Mouse (Mus musculus) effector memory CD4-positive, alpha-beta T cell, adult 5 months (primary cell): Measurements from ENCODE around the gene Vmn2r3. TPM values are rescaled to one million over a fixed set of nuclear protein-coding genes. Genes with fewer than 3 reads are reported as not detected.

Experiments used
- polyA plus RNA-seq: library from polyadenylated mRNA; unstranded; fragments of 100-300 nt; shearing (Covaris generic); gene quantifications from one replicate; pipeline ENCODE4 v1.2.1, GENCODE M21; 2017

The Vmn2r3 gene
- polyA plus RNA-seq = 0.05 TPM

DNA sequence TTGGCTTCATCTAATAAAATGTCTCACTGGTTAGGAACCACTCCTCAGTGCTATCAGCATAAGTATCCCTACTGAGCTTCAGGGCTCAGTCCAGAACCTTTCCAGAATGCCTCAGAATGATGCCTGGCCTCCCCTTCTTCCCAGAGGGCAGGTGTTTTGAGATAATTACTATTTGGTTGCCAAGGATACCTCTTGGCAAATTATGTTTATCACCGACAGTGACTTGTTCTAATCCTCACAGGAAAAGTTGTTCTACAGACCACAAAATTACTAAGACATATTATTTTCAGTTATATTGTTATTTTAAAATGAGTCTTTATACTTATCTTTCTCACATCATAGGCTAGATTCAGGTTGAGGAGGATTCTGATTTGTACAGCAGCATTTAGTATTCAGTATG, at the start of gene Vmn2r3:
Gene Vmn2r3, minus strand, starts transcription at position 101 of the 400 bp plus-strand sequence.

Other genes with a start within 250 kb of the Vmn2r3 start
- 0.06 TPM for gene Vmn2r1, start 208.2 kb downstream of the Vmn2r3 start, polyA plus RNA-seq
- gene Vmn2r2, start 147.8 kb downstream of the Vmn2r3 start, polyA plus RNA-seq = not detected
- gene Vmn2r4, start 125.7 kb upstream of the Vmn2r3 start, polyA plus RNA-seq = 0.04 TPM
- not detected for gene Vmn2r5, start 220.1 kb upstream of the Vmn2r3 start, polyA plus RNA-seq